24 mouse cellular contexts compared by ENCODE assay signal in the genomic region with DNA sequence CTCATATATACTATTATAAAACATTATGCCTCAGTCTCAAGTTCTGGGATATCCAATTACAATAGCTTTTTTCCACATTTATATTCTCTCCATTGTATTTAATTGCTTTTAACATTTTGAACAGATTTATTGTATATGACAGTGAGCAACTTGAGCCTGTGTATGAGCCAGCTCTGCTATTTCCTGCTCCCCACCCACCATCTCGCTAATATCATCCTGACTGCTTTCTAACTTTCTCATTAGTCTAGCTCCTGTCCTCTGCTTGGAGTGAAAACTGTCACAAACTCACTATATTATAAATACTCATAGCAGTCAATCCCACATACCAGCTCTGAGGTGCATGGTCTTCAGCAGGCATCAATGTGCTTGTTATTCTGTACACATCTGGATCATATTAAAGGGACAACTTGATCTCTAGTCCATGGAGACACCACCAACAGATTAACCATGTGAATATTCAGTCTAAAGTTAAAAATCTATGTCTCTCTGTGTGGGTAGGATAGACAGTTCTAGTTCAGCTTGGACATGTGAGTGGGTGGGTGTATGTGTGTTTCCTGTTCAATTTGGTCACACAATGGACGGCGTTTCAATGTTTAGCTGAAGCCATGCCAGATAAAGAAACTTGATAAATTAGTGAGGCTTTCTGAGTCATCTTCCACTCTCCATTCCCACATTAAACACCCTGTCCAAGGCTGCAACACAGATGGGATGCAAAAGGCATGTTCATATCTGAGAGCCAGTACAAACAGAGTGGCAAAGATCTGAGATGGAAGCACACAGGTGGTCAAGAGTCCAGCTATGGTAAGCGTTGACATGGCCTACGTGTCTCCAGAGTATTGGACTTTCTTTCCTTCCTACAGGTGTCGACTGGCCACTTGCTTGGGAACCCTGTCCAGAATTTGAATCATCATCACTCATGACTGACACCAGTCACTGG.
DNase-seq lines count a peak whose midpoint lies in the region; ATAC-seq lines count a peak whose summit lies in the region.
"Had no signal": no experiment of that assay in that cellular context is flagged by ENCODE, and none has a peak within 500 bp of the region (broad histone marks: within the 10 kb centered on the region; RNA-seq: fewer than 3 reads in every experiment).

No protein-coding gene starts in this region.

- H3K4me1 ChIP-seq in lung, embryonic 15.5 days, result peaks cover 6% of the 10 kb centered on the region; the same call in 1 of the 2 replicates
- peaks cover 22% of the 10 kb centered on the region for H3K4me1 ChIP-seq in limb, embryonic 15.5 days
- H3K4me1 ChIP-seq: forebrain, embryonic 15.5 days; heart, embryonic 12.5 days; hindbrain, embryonic 12.5 days had no signal

- no peak overlapping the region for H3K4me2 ChIP-seq in lung, embryonic 15.5 days
- no peak overlapping the region for H3K4me2 ChIP-seq in limb, embryonic 15.5 days
- H3K4me2 ChIP-seq: forebrain, embryonic 15.5 days; heart, embryonic 12.5 days; hindbrain, embryonic 12.5 days; midbrain, embryonic 11.5 days had no signal

- no peaks in the 10 kb centered on the region for H3K36me3 ChIP-seq in lung, embryonic 15.5 days
- no peaks in the 10 kb centered on the region for H3K36me3 ChIP-seq in limb, embryonic 15.5 days
- H3K36me3 ChIP-seq: forebrain, embryonic 15.5 days; G1E; heart, embryonic 12.5 days; hindbrain, embryonic 12.5 days had no signal

- H3K27me3 ChIP-seq in lung, embryonic 15.5 days, result no peaks in the 10 kb centered on the region
- H3K27me3 ChIP-seq in limb, embryonic 15.5 days, result no peaks in the 10 kb centered on the region
- H3K27me3 ChIP-seq: CH12.LX; forebrain, embryonic 15.5 days; heart, embryonic 12.5 days; hindbrain, embryonic 12.5 days had no signal

- intact Hi-C loops in heart, postnatal 14 days (cut with DNase I), result no loop called here

- WGBS in lung, embryonic 15.5 days, result 57% methylated on average over 6 of the region's 6 CpGs
- WGBS in limb, embryonic 15.5 days, result 70% methylated on average over 6 of the region's 6 CpGs

- DNase-seq in heart, adult 11 months, result peak; percentile 82
- DNase-seq in heart, postnatal 14 days, result no peak
- no peak for DNase-seq in lung, postnatal 10 days
- peak; percentile 41 for DNase-seq in NIH3T3 (ENCODE audit: low read depth)
- no peak for DNase-seq in layer of hippocampus, postnatal 25 days (ENCODE audit: extremely low spot score in 1 of 2, low spot score in 1 of 2)
- DNase-seq: adrenal gland, adult 2 months; cerebellum, adult 11-12 months; cerebellum, postnatal 10 days; gastrocnemius, postnatal 10 days; heart, adult 18-20 months; heart, postnatal 10 days; kidney, adult 8-10 months; kidney, postnatal 36 days; liver, postnatal 0 days; right cerebral cortex, postnatal 14 days had no signal

- H3K9me3 ChIP-seq in lung, embryonic 15.5 days, result no peaks in the 10 kb centered on the region
- no peaks in the 10 kb centered on the region for H3K9me3 ChIP-seq in limb, embryonic 15.5 days
- H3K9me3 ChIP-seq: forebrain, embryonic 15.5 days; G1E; heart, embryonic 12.5 days; hindbrain, embryonic 12.5 days had no signal

- peak overlapping the region; percentile 9; the same call in 1 of the 2 replicates for H3K27ac ChIP-seq in lung, embryonic 15.5 days
- peak overlapping the region; percentile 50; the same call in 1 of the 2 replicates for H3K27ac ChIP-seq in limb, embryonic 15.5 days
- H3K27ac ChIP-seq: forebrain, embryonic 15.5 days; hindbrain, embryonic 12.5 days had no signal

- ATAC-seq in lung, embryonic 15.5 days (ENCODE audit: borderline replicate concordance, extremely low read depth, low FRiP score, low TSS enrichment), result 0 out of 2 replicates have a peak, but pooled peaks have one; percentile 27
- ATAC-seq in limb, embryonic 15.5 days (ENCODE audit: insufficient number of reproducible peaks, low FRiP score, low TSS enrichment, low read depth), result no peak
- ATAC-seq: forebrain, embryonic 15.5 days; inflammation-experienced regulatory T-cells, adult 6 months; liver, postnatal 0 days had no signal

- H3K4me3 ChIP-seq in lung, embryonic 15.5 days, result no peak overlapping the region
- H3K4me3 ChIP-seq in limb, embryonic 15.5 days, result no peak overlapping the region
- H3K4me3 ChIP-seq: forebrain, embryonic 15.5 days; heart, embryonic 12.5 days; hindbrain, embryonic 12.5 days had no signal

- H3K9ac ChIP-seq in lung, embryonic 15.5 days, result no peak overlapping the region
- H3K9ac ChIP-seq in limb, embryonic 15.5 days, result no peak overlapping the region
- H3K9ac ChIP-seq: forebrain, embryonic 15.5 days; heart, embryonic 12.5 days; hindbrain, embryonic 12.5 days; liver, postnatal 0 days had no signal

Comparison
In these comparisons a context has a peak if more than half of its experiments do, and no peak if none do; other contexts are left out.
1. DNase-seq: peak in heart, adult 11 months (single experiment) and NIH3T3 (single experiment); none in heart, postnatal 14 days (0 of 2), lung, postnatal 10 days (single experiment) and layer of hippocampus, postnatal 25 days (0 of 2).